Mouse (Mus musculus) kidney, embryonic 14.5 days (tissue): ENCODE results near the gene Arid3a. TPM values are rescaled to one million over a fixed set of nuclear protein-coding genes. Genes with fewer than 3 reads are reported as not detected.

ENCODE experiments used
- ATAC-seq: fragments of 200-750 bp; cut with Nextera tagmentation; 2 replicates; pipeline ENCODE4 v1.8.0; 2017; ENCODE audit warnings: moderate number of reproducible peaks, mild to moderate bottlenecking, moderate TSS enrichment, moderate library complexity; ENCODE audit not compliant: low FRiP score, low TSS enrichment
- H3K27ac ChIP-seq: fragments of 300-500 bp; sonication (generic); 2 replicates; pipeline ENCODE4 v1.5.1; 2014; ENCODE audit warnings: low read depth, mild to moderate bottlenecking, low read length, moderate library complexity, mixed read lengths
- H3K27me3 ChIP-seq: fragments of 300-500 bp; sonication (generic); 2 replicates; pipeline ENCODE4 v1.6.1; 2014; ENCODE audit warnings: mild to moderate bottlenecking, low read length; ENCODE audit not compliant: control insufficient read depth, insufficient read depth
- H3K36me3 ChIP-seq: fragments of 300-500 bp; sonication (generic); 2 replicates; pipeline ENCODE4 v1.6.1; 2014; ENCODE audit warnings: low read length, mixed read lengths; ENCODE audit not compliant: control insufficient read depth, insufficient read depth
- H3K4me1 ChIP-seq: fragments of 300-500 bp; sonication (generic); 2 replicates; pipeline ENCODE4 v1.6.1; 2014; ENCODE audit warnings: low read length, mixed read lengths; ENCODE audit not compliant: control insufficient read depth, insufficient read depth
- H3K4me2 ChIP-seq: fragments of 300-500 bp; sonication (generic); replicated peaks from 2 replicates; pipeline ENCODE4 v1.6.1; 2014; ENCODE audit warnings: low read depth, mild to moderate bottlenecking, low read length
- H3K4me3 ChIP-seq: fragments of 300-500 bp; sonication (generic); 2 replicates; pipeline ENCODE4 v1.5.1; 2014; ENCODE audit warnings: mild to moderate bottlenecking, low read length
- H3K9ac ChIP-seq: fragments of 300-500 bp; sonication (generic); 2 replicates; pipeline ENCODE4 v1.6.1; 2014; ENCODE audit warnings: low read depth, mild to moderate bottlenecking, low read length, moderate library complexity
- H3K9me3 ChIP-seq: fragments of 300-500 bp; sonication (generic); 2 replicates; pipeline ENCODE4 v1.6.1; 2016; ENCODE audit warnings: low read length; ENCODE audit not compliant: control insufficient read depth
- WGBS: fragments of 180-500 bp; shearing (Covaris S2); extraction: QIAGEN DNeasy Blood & Tissue Kit; methylation state at CpG from one replicate; pipeline ENCODE4 v1.1.7; 2014; 5-methylcytosine and 5-hydroxymethylcytosine counted together
- polyA plus RNA-seq: library from polyadenylated mRNA; unstranded; fragments of >200 nt; fragmentation: Nextera tagmentation; extraction: Ambion mirVana; gene quantifications from 2 replicates; pipeline ENCODE4 v1.2.1, GENCODE M21; 2014

Gene Arid3a
- 12.0 and 12.3 TPM in 2 replicates for polyA plus RNA-seq

- peaks cover 15% of the 10 kb centered on the region for H3K27me3 ChIP-seq
- under 1% methylated on average over 63 of the region's 63 CpGs for WGBS
- peak within 1 kb of the TSS; percentile 97 for H3K27ac ChIP-seq
- no peaks in the 10 kb centered on the region for H3K9me3 ChIP-seq
- H3K4me2 ChIP-seq: peak within 1 kb of the TSS; percentile 88
- H3K4me1 ChIP-seq: peaks cover 28% of the 10 kb centered on the region
- peak within 1 kb of the TSS; percentile 74 for H3K4me3 ChIP-seq
- peak; percentile 70 for ATAC-seq
- peaks cover 11% of the 10 kb centered on the region for H3K36me3 ChIP-seq
- H3K9ac ChIP-seq: peak within 1 kb of the TSS; percentile 83
Measured at GRCm38 (mm10) chr10:79926491-79927323, at the start of gene Arid3a. Gene Arid3a (plus strand): TSS chr10:79927043.

- no peak overlapping the region for H3K27ac ChIP-seq
- H3K4me2 ChIP-seq: no peak overlapping the region
- no peaks in the 10 kb centered on the region for H3K36me3 ChIP-seq
- ATAC-seq: no peak
- H3K4me1 ChIP-seq: peaks cover 29% of the 10 kb centered on the region
- H3K9me3 ChIP-seq: no peaks in the 10 kb centered on the region
- WGBS: 63% methylated on average over 1 of the region's 1 CpGs
- no peak overlapping the region for H3K4me3 ChIP-seq
- H3K9ac ChIP-seq: no peak overlapping the region
- no peaks in the 10 kb centered on the region for H3K27me3 ChIP-seq
Measured at GRCm38 (mm10) chr10:79877174-79877573, 49.7 kb upstream of the Arid3a start.

- Histone ChIP-seq H3K36me3 (no peaks in the 10 kb centered on the region), H3K27me3 (no peaks in the 10 kb centered on the region), H3K4me3 (no peak overlapping the region), H3K27ac (no peak overlapping the region), H3K4me2 (no peak overlapping the region), H3K4me1 (peaks cover 31% of the 10 kb centered on the region), H3K9ac (no peak overlapping the region), H3K9me3 (no peaks in the 10 kb centered on the region)
- WGBS: 55% methylated on average over 12 of the region's 12 CpGs
- no peak for ATAC-seq
Measured at GRCm38 (mm10) chr10:79877757-79878156, 49.1 kb upstream of the Arid3a start.

- peaks cover 30% of the 10 kb centered on the region for H3K4me1 ChIP-seq
- H3K9ac ChIP-seq: no peak overlapping the region
- WGBS: 33% methylated on average over 3 of the region's 3 CpGs
- 0 out of 2 replicates have a peak, but pooled peaks have one; percentile 10 for ATAC-seq
- H3K4me3 ChIP-seq: no peak overlapping the region
- H3K4me2 ChIP-seq: no peak overlapping the region
- H3K27me3 ChIP-seq: no peaks in the 10 kb centered on the region
- peak overlapping the region; percentile 31; the same call in 1 of the 2 replicates for H3K27ac ChIP-seq
- no peaks in the 10 kb centered on the region for H3K9me3 ChIP-seq
- H3K36me3 ChIP-seq: no peaks in the 10 kb centered on the region
Measured at GRCm38 (mm10) chr10:79879527-79879926, 47.3 kb upstream of the Arid3a start.

GRCm38 (mm10) chr10:79880721-79881120 lies 46.1 kb upstream of the Arid3a start:
- H3K4me2 ChIP-seq: peak overlapping the region; percentile 15; the same call in 1 of the 2 replicates
- no peaks in the 10 kb centered on the region for H3K36me3 ChIP-seq
- H3K4me1 ChIP-seq: peaks cover 30% of the 10 kb centered on the region; the same call in 1 of the 2 replicates
- no peaks in the 10 kb centered on the region for H3K27me3 ChIP-seq
- no peak overlapping the region for H3K9ac ChIP-seq
- 15% methylated on average over 9 of the region's 9 CpGs for WGBS
- no peaks in the 10 kb centered on the region for H3K9me3 ChIP-seq
- no peak for ATAC-seq
- H3K4me3 ChIP-seq: no peak overlapping the region
- no peak overlapping the region for H3K27ac ChIP-seq

- H3K4me3 ChIP-seq: peak overlapping the region; percentile 17; the same call in 1 of the 2 replicates
- H3K9ac ChIP-seq: peak overlapping the region; percentile 29; the same call in 1 of the 2 replicates
- H3K27me3 ChIP-seq: no peaks in the 10 kb centered on the region
Measured at GRCm38 (mm10) chr10:79881981-79882380, 44.9 kb upstream of the Arid3a start.

GRCm38 (mm10) chr10:79883297-79884084 lies 43.4 kb upstream of the Arid3a start:
- Histone ChIP-seq H3K9me3 (no peaks in the 10 kb centered on the region), H3K9ac (peak overlapping the region; percentile 19; the same call in 1 of the 2 replicates), H3K27ac (no peak overlapping the region), H3K4me2 (0 out of 2 replicates have a peak overlapping the region, but pooled peaks have one; percentile 13), H3K36me3 (no peaks in the 10 kb centered on the region), H3K4me3 (no peak overlapping the region), H3K27me3 (no peaks in the 10 kb centered on the region), H3K4me1 (peaks cover 25% of the 10 kb centered on the region; the same call in 1 of the 2 replicates)
- 0 out of 2 replicates have a peak, but pooled peaks have one; percentile 4 for ATAC-seq
- WGBS: 13% methylated on average over 22 of the region's 22 CpGs

More at GRCm38 (mm10) chr10:79881981-79882380, 44.9 kb upstream of the Arid3a start:
- peaks cover 30% of the 10 kb centered on the region; the same call in 1 of the 2 replicates for H3K4me1 ChIP-seq
- ATAC-seq: 0 out of 2 replicates have a peak, but pooled peaks have one; percentile 30
- H3K27ac ChIP-seq: no peak overlapping the region
- H3K36me3 ChIP-seq: no peaks in the 10 kb centered on the region
- peak overlapping the region; percentile 41 for H3K4me2 ChIP-seq
- H3K9me3 ChIP-seq: no peaks in the 10 kb centered on the region
- WGBS: 7% methylated on average over 22 of the region's 22 CpGs

GRCm38 (mm10) chr10:79884446-79884845 lies 42.4 kb upstream of the Arid3a start:
- Histone ChIP-seq H3K4me1 (peaks cover 25% of the 10 kb centered on the region; the same call in 1 of the 2 replicates), H3K9ac (no peak overlapping the region), H3K27me3 (no peaks in the 10 kb centered on the region), H3K27ac (no peak overlapping the region), H3K9me3 (no peaks in the 10 kb centered on the region), H3K4me3 (no peak overlapping the region), H3K36me3 (no peaks in the 10 kb centered on the region), H3K4me2 (no peak overlapping the region)
- ATAC-seq: no peak
- WGBS: 61% methylated on average over 4 of the region's 4 CpGs
